8 mouse cellular contexts compared by ENCODE assay signal in genomic region chr11:20112006-20112740, GRCm38 (mm10). TPM values are rescaled to one million over a fixed set of nuclear protein-coding genes. Genes with fewer than 3 reads are reported as not detected.
DNase-seq lines count a peak whose midpoint lies in the region.

No protein-coding gene starts in this region.

- H3K36me3 ChIP-seq in megakaryocyte, embryonic 14.5 days (replicated peaks; ENCODE audit: low read length), result peaks cover 26% of the 10 kb centered on the region

- peak; percentile 64 to 69 for DNase-seq in adrenal gland, adult 18-20 months (ENCODE audit: low spot score in 2 of 2)
- DNase-seq in embryo, embryonic 10 days (ENCODE audit: low spot score), result peak; percentile 89
- DNase-seq in gastrocnemius, postnatal 14 days, result peak; percentile 81
- peak; percentile 92 for DNase-seq in induced T-regulatory cell, adult 2 months (ENCODE audit: low read depth)
- peak; percentile 55 to 79 for DNase-seq in left cerebral cortex, adult 9 months (ENCODE audit: low spot score in 2 of 2)
- peak; percentile 70 for DNase-seq in right cerebral cortex, postnatal 14 days
- DNase-seq in urinary bladder, postnatal 4 days (ENCODE audit: low spot score in 2 of 2), result peak; percentile 70 to 72

- H3K4me1 ChIP-seq in megakaryocyte, embryonic 14.5 days, result peaks cover 46% of the 10 kb centered on the region

- peak overlapping the region; percentile 100 for H3K4me3 ChIP-seq in megakaryocyte, embryonic 14.5 days (replicated peaks)

- no peaks in the 10 kb centered on the region for H3K9me3 ChIP-seq in megakaryocyte, embryonic 14.5 days

- intact Hi-C loops in gastrocnemius, postnatal 14 days (cut with DNase I; ENCODE audit: low total_unique reads), result no loop called here

- no peaks in the 10 kb centered on the region for H3K27me3 ChIP-seq in megakaryocyte, embryonic 14.5 days (replicated peaks)

RNA-seq across cellular contexts. Expression of gene Actr2, which starts 0.5 kb away (rescaled TPM):
- total RNA-seq in adrenal gland, adult 18-20 months (2021), result 100 to 1,000 TPM; 125 to 151 TPM
- total RNA-seq in gastrocnemius, postnatal 14 days (2021), result 10 to 100 TPM; 39.7 to 42.7 TPM
- polyA plus RNA-seq in megakaryocyte, embryonic 14.5 days (2012; ENCODE audit: insufficient read depth, low replicate concordance), result 26.1 TPM in 1 of 2 replicates, not detected in the other

Comparison
In these comparisons a context has a peak if more than half of its experiments do, and no peak if none do; other contexts are left out.
1. Peak in every context shown above with its lines: DNase-seq and H3K4me3 ChIP-seq.